Mouse (Mus musculus) C2C12 (cell line): ENCODE measurements at regions not wholly inside any gene's neighbourhood (a gene's known extent, or its start where the extent isn't known, plus 50 kb on each side); places are given as distances from the start of the nearest gene placed in this dataset.

ENCODE experiments used
- CEBPB ChIP-seq: IDR thresholded peaks from one replicate; pipeline ENCODE4 v1.6.1; 2011; ENCODE audit warnings: low read depth, mild to moderate bottlenecking, control low read depth, moderate library complexity
- CTCF ChIP-seq: IDR thresholded peaks from one replicate; pipeline ENCODE4 v1.5.1; 2011; ENCODE audit not compliant: control insufficient read depth, insufficient read depth, insufficient read length
- USF1 ChIP-seq: IDR thresholded peaks from one replicate; pipeline ENCODE4 v1.6.1; 2011; ENCODE audit warnings: low read depth, mild to moderate bottlenecking, control low read depth, moderate library complexity

GRCm38 (mm10) chr1:193457908-193458307 is 87.8 kb upstream of the Camk1g start:
- TF ChIP-seq CTCF (no peak), CEBPB (no peak), USF1 (no peak)
